Mouse (Mus musculus): Measurements from ENCODE around the gene F8a. TPM values are rescaled to one million over a fixed set of nuclear protein-coding genes. Genes with fewer than 3 reads are reported as not detected.

F8a gene
- 1 to 10 TPM; 3.6 to 4.1 TPM for total RNA-seq (2023)

GRCm38 (mm10) chrX:73227914-73228605 is at the start of gene F8a:
TSS of gene F8a (plus strand) at chrX:73228291.

GRCm38 (mm10) chrX:73191934-73192333 is 36.2 kb upstream of the F8a start, which contains the start of gene Xlr3b:
TSS of gene Xlr3b (plus strand) at chrX:73192207.

GRCm38 (mm10) chrX:73213819-73214564 is 14.1 kb upstream of the F8a start, which contains the start of gene Xlr4b:
TSS of gene Xlr4b (plus strand) at chrX:73214333.

GRCm38 (mm10) chrX:73242821-73243325 is 14.8 kb downstream of the F8a start, which contains the start of gene Xlr4c:
TSS of gene Xlr4c (minus strand) at chrX:73243130.

GRCm38 (mm10) chrX:73265270-73265669 is 37.2 kb downstream of the F8a start, which contains the start of gene Xlr3c:
TSS of gene Xlr3c (minus strand) at chrX:73265390.

Other genes starting within 250 kb of the F8a start
- gene Zfp185, start 241.0 kb upstream of the F8a start, total RNA-seq (2023) = under 1 TPM in 1 of 2 experiments, not detected in 1; 0.11 TPM
- under 1 TPM; 0.44 to 0.75 TPM for gene Pnma5, start 191.2 kb upstream of the F8a start, total RNA-seq (2023)
- not detected for gene Pnma3, start 163.5 kb upstream of the F8a start, total RNA-seq (2023)
- 1 to 10 TPM in 1 of 2 experiments, under 1 TPM in 1; 0.48 to 2.6 TPM for gene Xlr4a, start 145.8 kb upstream of the F8a start, total RNA-seq (2023)
- not detected for gene Xlr3a, start 131.2 kb upstream of the F8a start, total RNA-seq (2023)
- gene Gm14685, start 111.2 kb upstream of the F8a start, total RNA-seq (2023) = under 1 TPM in 1 of 2 experiments, not detected in 1; 0.20 TPM
- gene Xlr5b, start 79.5 kb upstream of the F8a start, total RNA-seq (2023) = not detected
- not detected for gene DXBay18, start 78.8 kb upstream of the F8a start, total RNA-seq (2023)
- gene Spin2d, start 51.3 kb upstream of the F8a start, total RNA-seq (2023) = not detected
- 1 to 10 TPM in 1 of 2 experiments, under 1 TPM in 1; 0.26 to 2.4 TPM for gene Xlr3b, start 36.1 kb upstream of the F8a start, total RNA-seq (2023)
- gene Xlr4b, start 14.0 kb upstream of the F8a start, total RNA-seq (2023) = 1 to 10 TPM in 1 of 2 experiments, not detected in 1; 3.1 TPM
- 1 to 10 TPM; 1.6 to 3.3 TPM for gene Xlr4c, start 14.8 kb downstream of the F8a start, total RNA-seq (2023)
- not detected for gene Xlr3c, start 37.1 kb downstream of the F8a start, total RNA-seq (2023)
- not detected for gene Xlr5a, start 64.7 kb downstream of the F8a start, total RNA-seq (2023)
- not detected for gene Xlr5c, start 64.7 kb downstream of the F8a start, total RNA-seq (2023)
- gene Gm45015, start 108.5 kb downstream of the F8a start, total RNA-seq (2023) = not detected
- gene Zfp275, start 114.3 kb downstream of the F8a start, total RNA-seq (2023) = 1 to 10 TPM; 4.6 to 7.0 TPM
- not detected for gene Gm18336, start 170.4 kb downstream of the F8a start, total RNA-seq (2023)
- gene Zfp92, start 182.8 kb downstream of the F8a start, total RNA-seq (2023) = not detected
- gene Trex2, start 207.1 kb downstream of the F8a start, total RNA-seq (2023) = not detected
- gene Haus7, start 230.8 kb downstream of the F8a start, total RNA-seq (2023) = 1 to 10 TPM; 8.5 to 9.3 TPM

Data from neutrophil, adult 83 days (primary cell).